Mouse (Mus musculus) forebrain, embryonic 11.5 days (tissue): ENCODE results near the gene Cd248. TPM values are rescaled to one million over a fixed set of nuclear protein-coding genes. Genes with fewer than 3 reads are reported as not detected.
A peak's percentile ranks its signal among the peaks of the same experiment; 100 is the strongest.

ENCODE experiments used
- ATAC-seq: fragments of 200-750 bp; cut with Nextera tagmentation; replicated peaks from 2 replicates; pipeline ENCODE4 v1.8.0; 2017; ENCODE audit warnings: moderate TSS enrichment; ENCODE audit not compliant: low FRiP score
- DNase-seq: peaks from one replicate; pipeline ENCODE4 v3.0.0-alpha.2; 2017; ENCODE audit warnings: low spot score
- H3K27ac ChIP-seq: fragments of 300-500 bp; sonication (generic); 2 replicates; pipeline ENCODE4 v1.5.1; 2014; ENCODE audit warnings: low read depth, low read length
- H3K27me3 ChIP-seq: fragments of 300-500 bp; sonication (generic); 2 replicates; pipeline ENCODE4 v1.6.1; 2014; ENCODE audit warnings: mild to moderate bottlenecking, low read length, mixed read lengths; ENCODE audit not compliant: control insufficient read depth, insufficient read depth
- H3K36me3 ChIP-seq: fragments of 300-500 bp; sonication (generic); 2 replicates; pipeline ENCODE4 v1.6.1; 2014; ENCODE audit warnings: mild to moderate bottlenecking, low read length, moderate library complexity, mixed read lengths; ENCODE audit not compliant: control insufficient read depth, insufficient read depth
- H3K4me1 ChIP-seq: fragments of 300-500 bp; sonication (generic); replicated peaks from 2 replicates; pipeline ENCODE4 v1.6.1; 2014; ENCODE audit warnings: low read length, mixed read lengths; ENCODE audit not compliant: control insufficient read depth, insufficient read depth
- H3K4me2 ChIP-seq: fragments of 300-500 bp; sonication (generic); 2 replicates; pipeline ENCODE4 v1.6.1; 2014; ENCODE audit warnings: low read depth, mild to moderate bottlenecking, low read length, moderate library complexity, mixed read lengths; ENCODE audit not compliant: severe bottlenecking
- H3K4me3 ChIP-seq: fragments of 300-500 bp; sonication (generic); 2 replicates; pipeline ENCODE4 v1.5.1; 2014; ENCODE audit warnings: low read depth, low read length
- H3K9ac ChIP-seq: fragments of 300-500 bp; sonication (generic); 2 replicates; pipeline ENCODE4 v1.6.1; 2014; ENCODE audit warnings: low read length
- H3K9me3 ChIP-seq: fragments of 300-500 bp; sonication (generic); 2 replicates; pipeline ENCODE4 v1.6.1; 2016; ENCODE audit warnings: low read length, mixed read lengths; ENCODE audit not compliant: control insufficient read depth
- WGBS: fragments of 180-500 bp; shearing (Covaris S2); extraction: QIAGEN DNeasy Blood & Tissue Kit; methylation state at CpG from one replicate; pipeline ENCODE4 v1.1.7; 2014; 5-methylcytosine and 5-hydroxymethylcytosine counted together
- polyA plus RNA-seq: library from polyadenylated mRNA; unstranded; fragments of >200 nt; fragmentation: Nextera tagmentation; extraction: Ambion mirVana; gene quantifications from 2 replicates; pipeline ENCODE4 v1.2.1, GENCODE M21; 2014

Cd248 gene
- 30.7 and 32.7 TPM in 2 replicates for polyA plus RNA-seq

DNA sequence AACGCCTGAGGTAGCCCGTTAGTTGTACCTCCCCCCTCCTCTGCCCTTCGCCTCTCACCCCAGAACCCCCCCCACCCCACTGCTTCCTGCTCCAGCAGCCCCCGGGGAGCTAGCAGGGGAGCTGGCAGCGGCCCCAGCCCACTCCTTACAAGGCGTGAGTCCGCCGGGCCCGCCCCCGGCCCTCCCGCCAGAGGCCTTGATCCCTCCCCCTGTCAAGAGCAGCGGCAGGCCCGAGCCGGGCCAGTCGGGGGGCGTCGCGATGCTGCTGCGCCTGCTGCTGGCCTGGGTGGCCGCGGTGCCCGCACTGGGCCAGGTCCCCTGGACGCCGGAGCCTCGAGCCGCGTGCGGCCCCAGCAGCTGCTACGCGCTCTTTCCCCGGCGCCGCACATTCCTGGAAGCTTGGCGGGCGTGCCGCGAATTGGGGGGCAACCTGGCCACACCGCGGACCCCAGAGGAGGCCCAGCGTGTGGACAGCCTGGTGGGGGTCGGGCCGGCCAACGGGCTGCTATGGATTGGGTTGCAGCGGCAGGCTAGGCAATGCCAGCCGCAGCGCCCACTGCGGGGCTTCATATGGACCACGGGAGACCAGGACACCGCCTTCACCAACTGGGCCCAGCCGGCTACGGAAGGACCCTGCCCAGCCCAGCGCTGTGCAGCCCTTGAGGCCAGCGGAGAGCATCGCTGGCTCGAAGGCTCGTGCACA lies at the start of gene Cd248:
Gene Cd248 (plus strand): TSS at position 212 of the 703 bp plus-strand sequence.
- ATAC-seq (no peak; the same call in 1 of the 2 replicates), DNase-seq (peak; percentile 79)
- peak within 1 kb of the TSS; percentile 88 for H3K4me2 ChIP-seq
- H3K36me3 ChIP-seq = no peaks in the 10 kb centered on the region
- 1% methylated on average over 49 of the region's 56 CpGs for WGBS
- peak within 1 kb of the TSS; percentile 35 for H3K4me3 ChIP-seq
- H3K27ac ChIP-seq = no peak within 1 kb of the TSS
- peaks cover 32% of the 10 kb centered on the region for H3K27me3 ChIP-seq
- no peaks in the 10 kb centered on the region for H3K9me3 ChIP-seq
- peak within 1 kb of the TSS; percentile 60 for H3K9ac ChIP-seq
- H3K4me1 ChIP-seq = peaks cover 31% of the 10 kb centered on the region

DNA sequence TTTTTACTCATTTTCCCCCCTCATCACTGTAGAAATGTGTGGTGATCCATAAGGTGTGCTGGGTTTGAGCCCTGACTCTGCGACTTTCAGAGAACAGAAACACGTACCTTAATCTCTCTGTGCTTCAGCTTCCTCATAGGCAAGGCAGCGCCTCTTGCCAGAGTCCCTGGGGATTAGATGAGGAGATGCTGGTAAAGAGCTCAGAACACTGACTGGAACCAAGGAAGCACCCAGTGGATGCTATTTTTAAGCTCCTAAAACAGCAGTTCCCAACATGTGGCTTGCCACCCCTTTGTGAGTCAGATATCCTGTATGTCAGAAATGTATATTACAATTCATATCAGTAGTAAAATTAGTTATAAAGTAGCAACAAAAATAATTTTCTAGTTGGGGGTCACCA lies 49.7 kb upstream of the Cd248 start:
- no peak for ATAC-seq
- DNase-seq = no peak
- 82% methylated on average over 3 of the region's 3 CpGs for WGBS
- Histone ChIP-seq H3K4me1 (no peaks in the 10 kb centered on the region), H3K4me2 (no peak overlapping the region), H3K9me3 (no peaks in the 10 kb centered on the region), H3K27ac (no peak overlapping the region), H3K27me3 (no peaks in the 10 kb centered on the region), H3K36me3 (no peaks in the 10 kb centered on the region), H3K4me3 (no peak overlapping the region), H3K9ac (no peak overlapping the region)

DNA sequence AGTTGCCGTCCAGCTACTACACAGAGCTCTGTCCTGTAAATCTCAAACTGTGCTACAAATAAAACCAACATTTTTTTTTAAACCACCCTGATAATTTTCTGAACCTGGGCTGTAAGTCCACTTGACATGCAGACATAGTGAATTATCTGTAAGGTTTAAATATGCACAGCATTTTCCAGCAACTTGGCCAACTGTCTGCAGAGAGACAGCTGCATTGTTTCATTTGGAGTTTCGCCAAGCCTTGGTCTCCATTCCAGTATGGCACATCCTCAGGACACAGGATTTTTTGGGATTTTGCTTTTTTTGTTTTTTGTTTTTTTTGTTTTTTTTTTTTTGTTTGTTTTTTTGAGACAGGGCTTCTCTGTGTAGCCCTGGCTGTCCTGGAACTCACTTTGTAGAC lies 46.5 kb upstream of the Cd248 start:
- no peak for ATAC-seq
- H3K4me1 ChIP-seq = 0 out of 2 replicates have a peak, but pooled peaks cover 2% of the 10 kb centered on the region
- no peak overlapping the region for H3K4me3 ChIP-seq
- no peak overlapping the region for H3K9ac ChIP-seq
- 91% methylated on average over 2 of the region's 2 CpGs for WGBS
- H3K27me3 ChIP-seq = no peaks in the 10 kb centered on the region
- no peak for DNase-seq
- H3K36me3 ChIP-seq = no peaks in the 10 kb centered on the region
- H3K9me3 ChIP-seq = no peaks in the 10 kb centered on the region
- no peak overlapping the region for H3K27ac ChIP-seq
- no peak overlapping the region for H3K4me2 ChIP-seq

DNA sequence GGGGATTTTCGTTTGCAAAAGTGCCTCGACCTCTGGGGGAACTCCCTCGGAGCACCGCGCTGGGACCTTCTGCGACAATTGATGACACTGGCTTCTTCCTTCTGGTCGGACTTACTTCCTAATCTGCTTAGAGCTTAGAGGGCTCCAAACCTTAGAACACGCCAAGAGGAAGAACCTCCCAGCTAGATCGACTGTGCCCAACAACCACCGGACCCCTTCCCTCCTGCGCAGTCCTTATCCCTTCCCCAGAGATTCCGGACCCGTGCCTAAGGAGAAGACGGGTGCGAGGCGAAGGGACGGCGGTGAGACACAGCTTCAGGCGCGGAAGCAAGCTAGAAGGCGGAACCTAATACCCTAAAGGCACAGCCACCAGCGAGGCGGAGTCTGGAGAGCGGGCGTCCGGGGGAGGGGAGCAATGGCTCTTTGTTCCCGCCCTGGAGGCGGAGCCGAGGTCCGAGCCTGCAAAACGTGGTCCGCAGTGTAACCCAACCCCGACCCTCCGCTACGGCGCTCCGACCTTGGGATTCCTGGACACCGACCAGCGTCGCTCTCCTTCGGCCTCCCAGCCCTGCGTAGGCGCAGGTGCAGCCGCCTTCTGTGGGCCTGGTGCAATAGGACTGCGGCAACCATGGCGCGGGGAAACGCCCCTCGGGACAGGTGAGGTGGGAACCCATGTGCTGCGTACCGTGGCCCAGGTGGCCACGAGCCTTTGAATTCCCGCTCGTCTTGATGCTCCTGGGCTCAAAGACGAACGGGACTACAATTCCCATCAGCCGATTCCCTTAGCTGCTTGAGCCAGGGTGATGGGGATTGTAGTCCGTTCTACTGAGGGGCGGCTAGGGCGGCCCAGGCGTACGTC lies 44.0 kb upstream of the Cd248 start, which contains the start of gene Slc29a2:
Gene Slc29a2 (plus strand): TSS at position 240 of the 859 bp plus-strand sequence.
- peak; percentile 96 for ATAC-seq
- WGBS = under 1% methylated on average over 61 of the region's 62 CpGs
- H3K4me3 ChIP-seq = peak within 1 kb of the TSS; percentile 49
- DNase-seq = peak; percentile 96
- H3K27me3 ChIP-seq = no peaks in the 10 kb centered on the region
- H3K9ac ChIP-seq = peak within 1 kb of the TSS; percentile 82
- peak within 1 kb of the TSS; percentile 84 for H3K4me2 ChIP-seq
- no peaks in the 10 kb centered on the region for H3K9me3 ChIP-seq
- 0 out of 2 replicates have a peak, but pooled peaks cover 2% of the 10 kb centered on the region for H3K4me1 ChIP-seq
- peak within 1 kb of the TSS; percentile 73 for H3K27ac ChIP-seq
- no peaks in the 10 kb centered on the region; the same call in 1 of the 2 replicates for H3K36me3 ChIP-seq

DNA sequence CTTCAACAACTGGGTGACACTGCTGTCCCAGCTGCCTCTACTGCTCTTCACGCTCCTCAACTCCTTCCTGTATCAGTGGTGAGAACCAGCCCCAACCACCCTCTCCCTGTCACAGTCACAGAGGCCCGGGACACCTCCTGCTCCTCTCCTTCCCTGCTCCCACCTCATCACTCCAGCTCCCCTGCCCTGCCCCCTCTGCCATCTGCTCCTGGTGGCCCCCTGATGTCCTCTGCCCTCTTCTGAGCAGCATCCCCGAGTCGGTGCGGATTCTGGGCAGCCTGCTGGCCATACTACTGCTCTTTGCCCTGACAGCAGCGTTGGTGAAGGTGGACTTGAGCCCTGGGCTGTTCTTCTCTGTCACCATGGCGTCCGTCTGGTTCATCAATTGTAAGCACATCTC lies 41.8 kb upstream of the Cd248 start:
- no peaks in the 10 kb centered on the region for H3K27me3 ChIP-seq
- H3K36me3 ChIP-seq = no peaks in the 10 kb centered on the region; the same call in 1 of the 2 replicates
- H3K4me3 ChIP-seq = no peak overlapping the region
- no peak for DNase-seq
- no peak for ATAC-seq
- H3K27ac ChIP-seq = no peak overlapping the region
- H3K9ac ChIP-seq = no peak overlapping the region
- H3K9me3 ChIP-seq = no peaks in the 10 kb centered on the region
- WGBS = 92% methylated on average over 8 of the region's 8 CpGs
- H3K4me1 ChIP-seq = 0 out of 2 replicates have a peak, but pooled peaks cover 2% of the 10 kb centered on the region
- no peak overlapping the region for H3K4me2 ChIP-seq

DNA sequence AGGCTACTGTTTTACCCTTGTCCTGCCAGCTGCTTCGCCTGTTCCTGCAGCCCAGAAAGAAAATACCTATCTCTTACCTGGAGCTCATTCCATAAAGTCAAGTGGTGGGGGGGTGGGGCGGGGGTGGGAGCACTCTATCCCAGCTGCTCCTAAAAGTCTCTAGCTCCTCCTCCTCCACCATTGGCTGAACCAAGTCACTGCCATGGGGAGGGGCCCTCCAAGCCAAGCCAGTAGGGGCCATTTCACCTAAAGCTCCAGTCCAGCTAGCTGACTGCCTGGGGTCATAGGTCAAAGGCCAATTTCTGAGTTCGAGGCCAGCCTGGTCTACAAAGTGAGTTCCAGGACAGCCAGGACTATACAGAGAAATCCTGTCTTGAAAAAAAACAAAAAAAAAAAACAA lies 35.2 kb upstream of the Cd248 start:
- Histone ChIP-seq H3K27ac (no peak overlapping the region), H3K9me3 (no peaks in the 10 kb centered on the region), H3K36me3 (no peaks in the 10 kb centered on the region; the same call in 1 of the 2 replicates), H3K4me2 (no peak overlapping the region), H3K9ac (no peak overlapping the region), H3K4me3 (no peak overlapping the region), H3K27me3 (no peaks in the 10 kb centered on the region), H3K4me1 (no peaks in the 10 kb centered on the region)
- 77% methylated on average over 3 of the region's 3 CpGs for WGBS
- DNase-seq (no peak), ATAC-seq (no peak)

DNA sequence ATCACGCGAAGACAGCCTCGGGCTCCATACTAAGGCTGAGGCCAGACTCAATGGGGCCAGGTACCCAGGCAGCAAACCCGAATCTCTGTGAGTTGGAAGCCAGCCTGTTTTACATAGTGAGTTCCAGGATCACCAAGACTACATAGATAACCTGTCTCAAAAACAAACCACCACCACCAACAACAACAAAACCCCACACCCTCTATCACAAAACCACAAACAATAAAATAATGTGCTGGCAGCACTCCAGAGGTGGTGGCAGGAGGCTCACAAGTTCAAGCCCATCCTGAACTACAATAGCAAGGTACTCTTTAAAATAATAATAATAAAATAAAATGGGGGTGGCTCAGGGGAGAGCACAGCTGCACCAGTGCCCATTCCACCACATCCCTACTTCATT lies 31.3 kb upstream of the Cd248 start:
- WGBS = 89% methylated on average over 4 of the region's 4 CpGs
- no peak overlapping the region for H3K4me2 ChIP-seq
- no peak overlapping the region for H3K4me3 ChIP-seq
- H3K4me1 ChIP-seq = peaks cover 13% of the 10 kb centered on the region; the same call in 1 of the 2 replicates
- no peaks in the 10 kb centered on the region for H3K27me3 ChIP-seq
- H3K9ac ChIP-seq = no peak overlapping the region
- no peaks in the 10 kb centered on the region for H3K36me3 ChIP-seq
- ATAC-seq (no peak), DNase-seq (no peak)
- H3K27ac ChIP-seq = no peak overlapping the region
- no peaks in the 10 kb centered on the region for H3K9me3 ChIP-seq

DNA sequence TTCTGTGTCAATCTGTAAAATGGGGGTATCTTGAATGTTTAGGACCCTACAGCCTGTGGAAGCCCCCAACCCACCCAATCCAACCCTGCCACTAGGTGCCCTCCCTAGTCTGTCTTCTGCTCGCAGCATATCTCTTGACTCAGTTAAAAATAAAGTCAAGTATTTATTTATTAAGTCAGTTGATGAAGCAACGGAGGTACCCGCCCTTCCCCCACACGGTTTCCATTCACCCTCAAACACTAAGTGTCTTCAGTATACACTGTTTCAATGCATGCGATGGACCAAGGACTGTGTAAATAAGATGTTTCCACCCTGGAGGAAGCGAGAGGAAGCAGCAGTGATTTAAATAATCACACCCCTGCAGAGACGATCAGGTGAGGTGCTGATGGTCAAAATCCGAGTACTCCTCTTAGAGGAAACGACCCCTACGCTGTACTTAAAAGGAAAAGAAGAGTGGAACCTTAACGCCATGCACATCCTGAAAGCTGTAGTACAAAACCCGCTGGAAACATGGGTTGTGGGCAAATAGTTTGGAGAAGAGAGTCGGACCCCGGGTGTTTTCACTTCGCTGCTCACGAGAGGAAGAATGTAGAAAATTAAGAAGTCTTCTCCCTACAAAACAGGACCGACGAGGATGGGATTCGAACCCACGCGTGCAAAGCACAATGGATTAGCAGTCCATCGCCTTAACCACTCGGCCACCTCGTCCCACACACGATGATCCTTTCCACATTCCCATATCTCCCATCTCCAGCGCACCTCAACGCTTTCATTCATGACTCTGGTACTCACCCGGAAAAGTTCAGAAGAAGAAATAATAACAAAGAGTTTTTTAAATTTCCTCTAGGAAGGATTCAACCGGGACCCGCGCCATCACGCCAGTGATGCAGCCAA lies 30.0 kb upstream of the Cd248 start:
- DNase-seq (peak; percentile 94), ATAC-seq (peak; percentile 65)
- Histone ChIP-seq H3K4me3 (peak overlapping the region; percentile 76), H3K9me3 (no peaks in the 10 kb centered on the region), H3K4me2 (peak overlapping the region; percentile 99), H3K27me3 (no peaks in the 10 kb centered on the region), H3K9ac (peak overlapping the region; percentile 89), H3K4me1 (peaks cover 16% of the 10 kb centered on the region; the same call in 1 of the 2 replicates), H3K36me3 (no peaks in the 10 kb centered on the region; the same call in 1 of the 2 replicates), H3K27ac (peak overlapping the region; percentile 78)
- WGBS = 7% methylated on average over 32 of the region's 32 CpGs
